Mouse (Mus musculus) forebrain, embryonic 14.5 days (tissue): Measurements from ENCODE around the gene Snx22. TPM values are rescaled to one million over a fixed set of nuclear protein-coding genes. Genes with fewer than 3 reads are reported as not detected.
A peak's percentile ranks its signal among the peaks of the same experiment; 100 is the strongest.

Experiments
- ATAC-seq: fragments of 200-750 bp; cut with Nextera tagmentation; 2 replicates; pipeline ENCODE4 v1.8.0; 2017; ENCODE audit warnings: mild to moderate bottlenecking, moderate library complexity
- DNase-seq: peaks from one replicate; pipeline ENCODE4 v3.0.0-alpha.2; 2015; ENCODE audit warnings: low spot score
- H3K27ac ChIP-seq: fragments of 300-500 bp; sonication (generic); 2 replicates; pipeline ENCODE4 v1.5.1; 2014; ENCODE audit warnings: low read depth, mild to moderate bottlenecking, control low read depth, low read length, moderate library complexity
- H3K27me3 ChIP-seq: fragments of 300-500 bp; sonication (generic); replicated peaks from 2 replicates; pipeline ENCODE4 v1.6.1; 2014; ENCODE audit warnings: low read length, control low read depth, mixed read lengths; ENCODE audit not compliant: control insufficient read depth, insufficient read depth
- H3K36me3 ChIP-seq: fragments of 300-500 bp; sonication (generic); 2 replicates; pipeline ENCODE4 v1.6.1; 2014; ENCODE audit warnings: low read length, control low read depth; ENCODE audit not compliant: control insufficient read depth, insufficient read depth
- H3K4me1 ChIP-seq: fragments of 300-500 bp; sonication (generic); 2 replicates; pipeline ENCODE4 v1.6.1; 2014; ENCODE audit warnings: antibody characterized with exemption, low read length, control low read depth; ENCODE audit not compliant: control insufficient read depth, insufficient read depth
- H3K4me2 ChIP-seq: fragments of 300-500 bp; sonication (generic); 2 replicates; pipeline ENCODE4 v1.6.1; 2014; ENCODE audit warnings: mild to moderate bottlenecking, control low read depth, low read length
- H3K4me3 ChIP-seq: fragments of 300-500 bp; sonication (generic); 2 replicates; pipeline ENCODE4 v1.5.1; 2014; ENCODE audit warnings: low read depth, low read length, control low read depth
- H3K9ac ChIP-seq: fragments of 300-500 bp; sonication (generic); 2 replicates; pipeline ENCODE4 v1.6.1; 2014; ENCODE audit warnings: mild to moderate bottlenecking, low read length, control low read depth, moderate library complexity
- H3K9me3 ChIP-seq: fragments of 300-500 bp; sonication (generic); replicated peaks from 2 replicates; pipeline ENCODE4 v1.6.1; 2016; ENCODE audit warnings: low read length, control low read depth, mixed read lengths; ENCODE audit not compliant: control insufficient read depth
- WGBS: fragments of 180-500 bp; shearing (Covaris S2); extraction: QIAGEN DNeasy Blood & Tissue Kit; methylation state at CpG from one replicate; pipeline ENCODE4 v1.1.7; 2014; 5-methylcytosine and 5-hydroxymethylcytosine counted together
- polyA plus RNA-seq: library from polyadenylated mRNA; unstranded; fragments of >200 nt; fragmentation: Nextera tagmentation; extraction: Ambion mirVana; gene quantifications from 2 replicates; pipeline ENCODE4 v1.2.1, GENCODE M21; 2014

Gene Snx22
- 3.6 and 4.8 TPM in 2 replicates for polyA plus RNA-seq

DNA sequence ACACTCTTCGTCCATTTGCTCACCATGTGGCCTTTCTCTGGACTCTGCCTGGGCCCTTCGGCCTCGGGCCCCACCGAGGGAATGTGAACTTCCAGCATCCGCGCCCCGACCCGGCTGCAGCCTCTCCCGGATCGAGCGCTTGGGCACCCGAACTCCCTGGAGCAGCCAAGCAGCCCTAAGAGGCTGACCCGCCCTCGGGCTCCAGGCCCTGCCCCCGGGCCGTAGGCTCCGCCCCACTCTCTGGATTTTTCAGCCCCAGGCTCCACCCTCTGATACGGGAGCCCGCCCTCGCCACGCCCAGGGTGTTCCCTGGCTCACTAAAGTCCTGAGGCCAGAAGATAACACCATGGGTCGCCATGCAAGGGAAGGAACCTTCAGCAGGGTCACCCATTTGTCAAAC is at the start of gene Snx22:
TSS of gene Snx22 (minus strand) at position 137 of the 400 bp plus-strand sequence.
- Histone ChIP-seq H3K9me3 (no peaks in the 10 kb centered on the region), H3K27ac (no peak within 1 kb of the TSS), H3K4me2 (peak within 1 kb of the TSS; percentile 94), H3K36me3 (peaks cover 22% of the 10 kb centered on the region), H3K4me3 (peak within 1 kb of the TSS; percentile 48), H3K27me3 (no peaks in the 10 kb centered on the region; the same call in 1 of the 2 replicates), H3K4me1 (peaks cover 5% of the 10 kb centered on the region; the same call in 1 of the 2 replicates), H3K9ac (peak within 1 kb of the TSS; percentile 65)
- WGBS = 2% methylated on average over 22 of the region's 22 CpGs
- peak; percentile 75 for DNase-seq
- peak; percentile 89 for ATAC-seq

DNA sequence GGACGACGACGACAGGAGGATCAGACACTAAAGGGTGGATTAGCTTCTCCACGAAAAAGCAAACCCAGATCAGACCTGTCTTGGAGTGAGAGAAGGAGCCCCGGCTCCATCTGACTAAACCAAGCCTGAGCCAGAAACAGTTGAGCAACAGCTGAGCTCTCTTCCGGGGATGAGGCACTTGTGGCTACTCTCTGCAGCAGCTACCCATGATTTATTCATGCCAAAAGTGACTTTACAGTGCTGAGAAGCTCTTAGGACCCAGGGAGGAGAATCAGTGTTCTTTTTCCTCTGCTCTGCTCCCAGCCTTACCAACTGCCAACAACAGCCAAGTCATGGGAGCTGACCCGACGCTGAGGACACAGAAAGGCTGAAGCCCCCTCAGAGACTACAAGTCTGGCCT is 47.4 kb upstream of the Snx22 start:
- peak; percentile 12 for DNase-seq
- Histone ChIP-seq H3K9me3 (no peaks in the 10 kb centered on the region), H3K4me3 (no peak overlapping the region), H3K27me3 (no peaks in the 10 kb centered on the region), H3K9ac (no peak overlapping the region), H3K4me1 (no peaks in the 10 kb centered on the region), H3K27ac (no peak overlapping the region), H3K4me2 (no peak overlapping the region), H3K36me3 (peaks cover 17% of the 10 kb centered on the region; the same call in 1 of the 2 replicates)
- 60% methylated on average over 8 of the region's 8 CpGs for WGBS
- ATAC-seq = no peak

GRCm38 (mm10) chr9:66114341-66114740 is 44.8 kb upstream of the Snx22 start:
- H3K27ac ChIP-seq = no peak overlapping the region
- 96% methylated on average over 3 of the region's 3 CpGs for WGBS
- H3K27me3 ChIP-seq = no peaks in the 10 kb centered on the region
- H3K9ac ChIP-seq = no peak overlapping the region
- no peak overlapping the region for H3K4me3 ChIP-seq
- no peak overlapping the region for H3K4me2 ChIP-seq
- no peaks in the 10 kb centered on the region for H3K9me3 ChIP-seq
- peaks cover 20% of the 10 kb centered on the region; the same call in 1 of the 2 replicates for H3K36me3 ChIP-seq
- ATAC-seq (no peak), DNase-seq (no peak)
- H3K4me1 ChIP-seq = no peaks in the 10 kb centered on the region

- peak overlapping the region; percentile 44 for H3K27ac ChIP-seq
- no peaks in the 10 kb centered on the region for H3K4me1 ChIP-seq
- 8% methylated on average over 8 of the region's 8 CpGs for WGBS
- peak; percentile 25 for DNase-seq
- H3K4me3 ChIP-seq = no peak overlapping the region
- peaks cover 51% of the 10 kb centered on the region for H3K36me3 ChIP-seq
- H3K9ac ChIP-seq = no peak overlapping the region
- H3K27me3 ChIP-seq = no peaks in the 10 kb centered on the region
- no peak for ATAC-seq
- no peaks in the 10 kb centered on the region for H3K9me3 ChIP-seq
- H3K4me2 ChIP-seq = no peak overlapping the region
Measured at GRCm38 (mm10) chr9:66110611-66111379, 41.3 kb upstream of the Snx22 start.

- H3K9me3 ChIP-seq = no peaks in the 10 kb centered on the region
- no peak overlapping the region for H3K9ac ChIP-seq
- H3K4me3 ChIP-seq = no peak overlapping the region
- peaks cover 51% of the 10 kb centered on the region for H3K36me3 ChIP-seq
- H3K4me2 ChIP-seq = no peak overlapping the region
- 17% methylated on average over 8 of the region's 8 CpGs for WGBS
- ATAC-seq (no peak), DNase-seq (no peak)
- H3K4me1 ChIP-seq = no peaks in the 10 kb centered on the region
- H3K27me3 ChIP-seq = no peaks in the 10 kb centered on the region
- H3K27ac ChIP-seq = peak overlapping the region; percentile 44; the same call in 1 of the 2 replicates
Measured at GRCm38 (mm10) chr9:66110126-66110525, 40.6 kb upstream of the Snx22 start.

- Histone ChIP-seq H3K27me3 (no peaks in the 10 kb centered on the region), H3K36me3 (peaks cover 51% of the 10 kb centered on the region), H3K4me2 (no peak overlapping the region), H3K4me1 (no peaks in the 10 kb centered on the region), H3K9me3 (no peaks in the 10 kb centered on the region), H3K27ac (no peak overlapping the region), H3K4me3 (no peak overlapping the region), H3K9ac (no peak overlapping the region)
- ATAC-seq (no peak), DNase-seq (no peak)
- 95% methylated on average over 1 of the region's 1 CpGs for WGBS
Measured at GRCm38 (mm10) chr9:66109574-66109973, 40.1 kb upstream of the Snx22 start.

DNA sequence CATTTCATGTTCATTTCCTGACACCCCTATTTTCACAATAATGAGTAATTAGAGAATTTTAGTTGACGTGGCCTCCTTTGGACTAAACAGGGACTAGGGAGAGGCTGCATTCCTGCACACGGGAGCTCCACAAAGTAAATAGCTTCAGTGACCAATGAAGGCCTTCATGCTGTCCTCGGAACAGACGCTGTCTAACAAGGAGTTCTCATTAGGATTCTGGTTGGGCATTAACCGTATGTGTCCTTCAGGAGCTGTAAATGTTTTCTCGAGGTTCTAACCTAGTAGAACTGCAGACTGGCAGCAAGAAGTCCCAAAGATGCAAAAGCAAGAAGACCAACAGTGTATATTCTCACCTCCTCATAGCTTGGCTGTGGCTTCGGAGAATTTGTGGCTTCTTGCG is 35.6 kb upstream of the Snx22 start:
- 91% methylated on average over 8 of the region's 8 CpGs for WGBS
- peaks cover 83% of the 10 kb centered on the region for H3K36me3 ChIP-seq
- no peak overlapping the region for H3K4me2 ChIP-seq
- no peak overlapping the region for H3K27ac ChIP-seq
- ATAC-seq (no peak), DNase-seq (no peak)
- H3K9ac ChIP-seq = no peak overlapping the region
- no peaks in the 10 kb centered on the region for H3K4me1 ChIP-seq
- no peak overlapping the region for H3K4me3 ChIP-seq
- no peaks in the 10 kb centered on the region for H3K9me3 ChIP-seq
- no peaks in the 10 kb centered on the region for H3K27me3 ChIP-seq

DNA sequence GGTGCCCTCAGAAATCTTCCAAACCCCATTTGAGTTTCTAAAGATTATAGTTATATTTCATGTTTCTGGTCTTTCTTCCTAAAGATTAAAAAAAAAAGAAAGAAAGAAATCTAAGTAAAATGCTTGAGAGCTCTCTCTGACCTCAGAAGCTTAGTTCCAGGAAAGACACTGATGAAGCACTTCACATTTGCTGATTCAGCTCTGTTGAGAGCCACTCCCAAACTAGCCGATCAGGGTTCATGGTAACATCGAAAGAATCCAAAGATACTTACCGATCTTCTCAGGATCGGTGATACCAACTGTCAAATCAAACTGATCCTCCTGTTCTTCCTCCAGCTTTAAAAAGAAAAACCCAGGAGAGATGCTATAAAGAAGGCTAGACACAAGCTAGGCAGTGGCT is 35.1 kb upstream of the Snx22 start:
- Histone ChIP-seq H3K4me1 (no peaks in the 10 kb centered on the region), H3K27me3 (no peaks in the 10 kb centered on the region), H3K36me3 (peaks cover 87% of the 10 kb centered on the region), H3K9ac (no peak overlapping the region), H3K9me3 (no peaks in the 10 kb centered on the region), H3K4me3 (no peak overlapping the region), H3K27ac (no peak overlapping the region), H3K4me2 (no peak overlapping the region)
- DNase-seq (no peak), ATAC-seq (no peak)
- WGBS = 95% methylated on average over 4 of the region's 4 CpGs

DNA sequence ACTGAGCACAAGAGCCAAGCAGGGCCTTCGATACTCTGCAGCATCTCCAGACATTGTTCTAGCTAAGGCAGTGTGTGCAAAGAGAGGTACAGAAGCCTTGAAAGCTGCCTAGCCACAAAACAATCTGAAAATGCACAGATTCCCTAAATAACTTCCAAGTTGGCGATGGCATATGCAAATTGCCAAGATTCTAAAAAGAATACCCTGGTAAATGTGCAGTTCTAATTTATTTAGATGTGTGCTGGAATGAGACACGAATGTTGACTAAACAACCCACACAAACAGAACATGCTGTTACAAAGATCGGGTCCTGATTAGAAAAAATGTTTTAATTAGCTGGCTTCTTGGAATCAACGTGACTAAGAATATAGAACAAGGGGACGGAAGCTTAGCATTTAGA is 33.1 kb upstream of the Snx22 start:
- H3K27ac ChIP-seq = no peak overlapping the region
- H3K27me3 ChIP-seq = no peaks in the 10 kb centered on the region
- H3K36me3 ChIP-seq = peaks cover 80% of the 10 kb centered on the region
- H3K9me3 ChIP-seq = no peaks in the 10 kb centered on the region
- ATAC-seq (no peak), DNase-seq (no peak)
- WGBS = 86% methylated on average over 6 of the region's 6 CpGs
- H3K9ac ChIP-seq = no peak overlapping the region
- H3K4me3 ChIP-seq = no peak overlapping the region
- H3K4me2 ChIP-seq = no peak overlapping the region
- H3K4me1 ChIP-seq = no peaks in the 10 kb centered on the region
